Mouse (Mus musculus) ovary, postnatal 14 days (tissue): ENCODE measurements around the gene Dmrta2.

Experiments used
- DNase-seq: peaks from one replicate; pipeline ENCODE4 v3.0.0; 2022; ENCODE audit warnings: low spot score

Gene Dmrta2

GRCm38 (mm10) chr4:110021956-110022625 lies 44.2 kb downstream of the Dmrta2 start:
- DNase-seq: peak; percentile 82

DNA sequence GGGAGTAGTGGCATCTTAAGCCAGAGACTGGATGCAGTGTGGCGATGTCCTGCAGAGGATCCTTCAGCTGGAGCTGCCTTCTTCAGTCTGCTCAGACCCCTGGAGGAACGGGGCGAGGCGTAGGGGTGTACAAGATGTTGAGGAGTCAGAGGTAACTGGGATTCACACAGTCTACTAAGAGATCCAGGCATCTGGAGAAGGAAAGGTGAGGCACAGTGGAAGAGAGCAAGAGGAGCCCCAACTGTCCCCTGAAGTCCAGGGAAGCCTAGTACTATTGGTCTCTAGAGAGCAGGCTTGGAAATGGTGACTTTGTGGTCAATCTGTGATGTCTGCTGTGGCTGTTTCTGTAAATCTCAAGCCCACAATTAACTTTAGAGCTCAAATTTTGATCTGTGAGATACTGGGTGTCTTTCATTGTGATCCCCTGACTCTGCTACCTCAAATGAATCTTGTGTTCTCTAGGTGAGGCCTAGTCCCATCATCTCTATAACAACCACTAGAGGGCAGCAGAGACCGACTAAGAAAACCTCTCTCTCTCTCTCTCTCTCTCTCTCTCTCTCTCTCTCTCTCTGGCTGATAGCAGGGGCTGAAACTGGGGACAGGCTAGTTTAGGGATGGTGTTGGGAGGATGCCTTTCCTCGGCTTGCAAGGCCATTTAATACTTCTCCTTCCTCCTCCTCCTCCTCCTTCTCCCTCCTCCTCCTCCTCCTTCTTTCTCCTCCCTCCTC lies 50.8 kb downstream of the Dmrta2 start:
- DNase-seq: no peak

DNA sequence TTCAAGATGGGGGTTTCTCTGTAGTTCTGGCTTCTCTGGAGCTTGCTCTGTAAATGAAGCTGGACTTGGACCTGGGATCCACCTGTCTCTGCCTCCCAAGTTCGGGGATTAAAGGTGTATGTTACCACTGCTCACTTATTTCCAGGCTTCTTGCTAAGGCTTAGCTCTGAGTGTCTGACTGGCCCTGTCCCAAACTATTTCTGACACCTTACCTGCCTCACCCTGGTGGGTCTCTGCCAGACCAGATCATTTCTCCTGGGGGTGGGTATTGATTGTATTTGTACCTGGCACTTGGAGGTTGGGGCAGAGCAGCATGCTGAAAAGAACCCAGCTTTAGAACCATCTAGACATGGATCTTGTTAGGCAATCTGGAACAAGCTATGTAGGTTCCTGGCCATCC lies 51.6 kb downstream of the Dmrta2 start:
- no peak for DNase-seq
